Mouse (Mus musculus) lung, postnatal 0 days (tissue): ENCODE results near the gene Med27. TPM values are rescaled to one million over a fixed set of nuclear protein-coding genes. Genes with fewer than 3 reads are reported as not detected.

Source experiments
- ATAC-seq: fragments of 200-750 bp; cut with Nextera tagmentation; 2 replicates; pipeline ENCODE4 v1.8.0; 2017; ENCODE audit warnings: moderate library complexity
- DNase-seq: peaks from one replicate; pipeline ENCODE4 v3.0.0-alpha.2; 2016; ENCODE audit warnings: low spot score
- H3K27ac ChIP-seq: fragments of 300-500 bp; sonication (generic); 2 replicates; pipeline ENCODE4 v1.5.1; 2014; ENCODE audit warnings: antibody characterized with exemption, mild to moderate bottlenecking, low read length, mixed read lengths
- H3K27me3 ChIP-seq: fragments of 300-500 bp; sonication (generic); replicated peaks from 2 replicates; pipeline ENCODE4 v1.6.1; 2014; ENCODE audit warnings: low read length, mixed read lengths; ENCODE audit not compliant: insufficient read depth
- H3K36me3 ChIP-seq: fragments of 300-500 bp; sonication (generic); 2 replicates; pipeline ENCODE4 v1.6.1; 2014; ENCODE audit warnings: low read length, mixed read lengths; ENCODE audit not compliant: insufficient read depth
- H3K4me1 ChIP-seq: fragments of 300-500 bp; sonication (generic); 2 replicates; pipeline ENCODE4 v1.6.1; 2014; ENCODE audit warnings: antibody characterized with exemption, low read depth, low read length, mixed read lengths; ENCODE audit not compliant: insufficient read depth
- H3K4me2 ChIP-seq: fragments of 300-500 bp; sonication (generic); replicated peaks from 2 replicates; pipeline ENCODE4 v1.6.1; 2014; ENCODE audit warnings: low read depth, mild to moderate bottlenecking, low read length, moderate library complexity, mixed read lengths
- H3K4me3 ChIP-seq: fragments of 300-500 bp; sonication (generic); 2 replicates; pipeline ENCODE4 v1.5.1; 2014; ENCODE audit warnings: low read depth, low read length
- H3K9ac ChIP-seq: fragments of 300-500 bp; sonication (generic); replicated peaks from 2 replicates; pipeline ENCODE4 v1.6.1; 2014; ENCODE audit warnings: low read depth, mild to moderate bottlenecking
- H3K9me3 ChIP-seq: fragments of 300-500 bp; sonication (generic); 2 replicates; pipeline ENCODE4 v1.6.1; 2016; ENCODE audit warnings: low read length, mixed read lengths
- CTCF ChIP-seq: IDR thresholded peaks from 2 replicates; pipeline ENCODE4 v1.5.1; 2016; ENCODE audit warnings: antibody characterized with exemption, mild to moderate bottlenecking
- EP300 ChIP-seq: IDR thresholded peaks from 2 replicates; pipeline ENCODE4 v1.6.1; 2016; ENCODE audit warnings: antibody characterized with exemption, mild to moderate bottlenecking, control low read depth
- WGBS: fragments of 180-500 bp; shearing (Covaris S2); extraction: QIAGEN DNeasy Blood & Tissue Kit; methylation state at CpG from one replicate; pipeline ENCODE4 v1.1.7; 2014; 5-methylcytosine and 5-hydroxymethylcytosine counted together
- polyA plus RNA-seq: library from polyadenylated mRNA; unstranded; fragments of >200 nt; fragmentation: Nextera tagmentation; extraction: Ambion mirVana; gene quantifications from 2 replicates; pipeline ENCODE4 v1.2.1, GENCODE M21; 2015

Gene Med27
- polyA plus RNA-seq, 1 experiment from 2014 or later, result 37.1 TPM

- DNase-seq (no peak), ATAC-seq (no peak)
- Histone ChIP-seq H3K9ac (no peak overlapping the region), H3K36me3 (no peaks in the 10 kb centered on the region), H3K9me3 (no peaks in the 10 kb centered on the region), H3K4me1 (no peaks in the 10 kb centered on the region; the same call in 1 of the 2 replicates), H3K4me2 (no peak overlapping the region), H3K27me3 (no peaks in the 10 kb centered on the region), H3K4me3 (no peak overlapping the region), H3K27ac (no peak overlapping the region)
- TF ChIP-seq CTCF (no peak), EP300 (no peak)
- WGBS, result 76% methylated on average over 7 of the region's 7 CpGs
These were observed 93.4 kb downstream of the Med27 start for GRCm38 (mm10) chr2:29439857-29440502.

- no peak overlapping the region for H3K27ac ChIP-seq
- H3K9ac ChIP-seq, result no peak overlapping the region
These were observed 95.7 kb downstream of the Med27 start for GRCm38 (mm10) chr2:29442275-29442674.

GRCm38 (mm10) chr2:29443626-29444217 lies 97.1 kb downstream of the Med27 start:
- no peak for DNase-seq
- H3K9ac ChIP-seq, result no peak overlapping the region
- H3K4me3 ChIP-seq, result no peak overlapping the region
- ATAC-seq, result no peak
- H3K27me3 ChIP-seq, result no peaks in the 10 kb centered on the region
- H3K27ac ChIP-seq, result no peak overlapping the region
- TF ChIP-seq EP300 (no peak), CTCF (no peak)
- H3K9me3 ChIP-seq, result no peaks in the 10 kb centered on the region
- H3K4me2 ChIP-seq, result no peak overlapping the region
- H3K4me1 ChIP-seq, result no peaks in the 10 kb centered on the region; the same call in 1 of the 2 replicates
- WGBS, result 90% methylated on average over 2 of the region's 2 CpGs
- no peaks in the 10 kb centered on the region for H3K36me3 ChIP-seq

More at GRCm38 (mm10) chr2:29442275-29442674, 95.7 kb downstream of the Med27 start:
- no peak for ATAC-seq
- Histone ChIP-seq H3K4me1 (no peaks in the 10 kb centered on the region; the same call in 1 of the 2 replicates), H3K9me3 (no peaks in the 10 kb centered on the region), H3K4me2 (no peak overlapping the region), H3K4me3 (no peak overlapping the region), H3K36me3 (no peaks in the 10 kb centered on the region), H3K27me3 (no peaks in the 10 kb centered on the region)
- TF ChIP-seq EP300, result no peak
- TF ChIP-seq CTCF, result no peak
- DNase-seq, result no peak

- H3K9ac ChIP-seq, result no peak overlapping the region
- ATAC-seq, result no peak
- DNase-seq, result no peak
- TF ChIP-seq EP300 (no peak), CTCF (no peak)
- H3K9me3 ChIP-seq, result no peaks in the 10 kb centered on the region
- no peak overlapping the region for H3K27ac ChIP-seq
- no peaks in the 10 kb centered on the region for H3K36me3 ChIP-seq
- H3K4me3 ChIP-seq, result no peak overlapping the region
- WGBS, result 75% methylated on average over 7 of the region's 7 CpGs
- H3K27me3 ChIP-seq, result no peaks in the 10 kb centered on the region
- no peaks in the 10 kb centered on the region for H3K4me1 ChIP-seq
- no peak overlapping the region for H3K4me2 ChIP-seq
These were observed 101.9 kb downstream of the Med27 start for GRCm38 (mm10) chr2:29448476-29449002.

- no peak overlapping the region for H3K9ac ChIP-seq
- H3K27ac ChIP-seq, result no peak overlapping the region
- H3K4me1 ChIP-seq, result no peaks in the 10 kb centered on the region
- H3K4me2 ChIP-seq, result no peak overlapping the region
- no peaks in the 10 kb centered on the region for H3K36me3 ChIP-seq
- no peaks in the 10 kb centered on the region for H3K27me3 ChIP-seq
- ATAC-seq, result peak; percentile 82
- WGBS, result 55% methylated on average over 14 of the region's 14 CpGs
- H3K4me3 ChIP-seq, result no peak overlapping the region
- H3K9me3 ChIP-seq, result no peaks in the 10 kb centered on the region
- TF ChIP-seq EP300 (peak; percentile 50; the same call in 1 of the 2 replicates), CTCF (no peak)
- peak; percentile 46 for DNase-seq
These were observed 104.9 kb downstream of the Med27 start for GRCm38 (mm10) chr2:29451368-29451999.

- Histone ChIP-seq H3K9me3 (no peaks in the 10 kb centered on the region), H3K27me3 (no peaks in the 10 kb centered on the region), H3K9ac (no peak overlapping the region), H3K4me2 (no peak overlapping the region), H3K4me3 (no peak overlapping the region), H3K4me1 (no peaks in the 10 kb centered on the region), H3K27ac (no peak overlapping the region), H3K36me3 (no peaks in the 10 kb centered on the region)
- 75% methylated on average over 4 of the region's 4 CpGs for WGBS
- TF ChIP-seq EP300, result no peak
- no peak for TF ChIP-seq CTCF
- ATAC-seq, result no peak
- DNase-seq, result no peak
These were observed 106.8 kb downstream of the Med27 start for GRCm38 (mm10) chr2:29453376-29453775.
